Mouse (Mus musculus): ENCODE measurements around the gene Gclm.

DNA sequence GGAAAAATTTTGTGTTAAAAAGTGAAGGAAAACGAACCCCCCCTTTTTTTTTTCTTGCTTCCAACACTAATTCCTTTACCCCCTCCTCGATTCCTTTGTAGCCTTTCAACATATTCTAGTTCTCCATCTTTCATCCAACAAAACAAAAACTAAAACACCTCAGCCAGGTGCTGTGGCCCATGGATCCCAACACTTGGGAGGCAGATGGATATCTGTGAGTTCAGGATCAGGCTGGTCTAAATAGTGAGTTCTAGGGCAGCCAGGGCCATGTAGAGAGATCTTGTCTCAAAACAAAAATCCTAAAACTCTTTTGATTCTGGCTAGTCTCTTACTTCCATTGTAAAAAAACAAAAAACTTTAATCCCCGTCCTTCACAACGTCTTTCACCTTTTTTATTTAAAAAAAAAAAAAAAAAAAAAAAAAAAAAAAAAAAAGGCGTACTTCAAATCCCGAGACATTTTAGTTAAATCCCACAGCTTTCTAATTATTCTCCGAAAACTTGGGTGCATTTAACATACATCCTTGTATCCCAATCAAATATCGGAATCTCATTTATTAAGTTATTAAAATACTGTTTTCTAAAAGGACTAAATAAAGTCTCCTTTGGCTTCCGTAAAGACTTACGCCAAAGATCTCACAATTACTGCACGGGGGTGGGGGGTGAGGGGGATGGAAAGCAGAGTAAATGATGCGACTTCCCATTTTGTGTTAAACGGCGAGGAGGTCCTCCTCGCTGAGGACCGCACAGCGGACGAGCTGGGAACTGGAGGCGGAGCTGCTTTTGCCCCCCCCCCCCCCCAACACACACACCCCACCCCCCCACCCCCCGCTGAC lies 28.3 kb downstream of the Gclm start:
- TF ChIP-seq CTCF (conservative IDR thresholded peaks at IDR 0.05; ENCODE audit: insufficient read depth, insufficient read length, low read depth, low read length) (no peak; the same call in 1 of the 2 replicates), POLR2A (IDR thresholded peaks at IDR 0.05; ENCODE audit: low read depth, low read length) (no peak)
